Mouse (Mus musculus) v-Abl transformed pro-B cells (cell line): ENCODE data around the gene Zfp950.
"Not testable (repeated sequence)": the region's sequence is repeated elsewhere in the genome, so short reads cannot be mapped to it uniquely, and the experiment has no call there.

ENCODE experiments used
- in situ Hi-C, 2 experiments: fragments of 400-800 bp; cut with MboI; formaldehyde crosslinking; loops; one replicate each; pipeline ENCODE4 v1.15.1; 2025; ENCODE audit not compliant: unreplicated experiment in 2 of 2

Gene Zfp950

DNA sequence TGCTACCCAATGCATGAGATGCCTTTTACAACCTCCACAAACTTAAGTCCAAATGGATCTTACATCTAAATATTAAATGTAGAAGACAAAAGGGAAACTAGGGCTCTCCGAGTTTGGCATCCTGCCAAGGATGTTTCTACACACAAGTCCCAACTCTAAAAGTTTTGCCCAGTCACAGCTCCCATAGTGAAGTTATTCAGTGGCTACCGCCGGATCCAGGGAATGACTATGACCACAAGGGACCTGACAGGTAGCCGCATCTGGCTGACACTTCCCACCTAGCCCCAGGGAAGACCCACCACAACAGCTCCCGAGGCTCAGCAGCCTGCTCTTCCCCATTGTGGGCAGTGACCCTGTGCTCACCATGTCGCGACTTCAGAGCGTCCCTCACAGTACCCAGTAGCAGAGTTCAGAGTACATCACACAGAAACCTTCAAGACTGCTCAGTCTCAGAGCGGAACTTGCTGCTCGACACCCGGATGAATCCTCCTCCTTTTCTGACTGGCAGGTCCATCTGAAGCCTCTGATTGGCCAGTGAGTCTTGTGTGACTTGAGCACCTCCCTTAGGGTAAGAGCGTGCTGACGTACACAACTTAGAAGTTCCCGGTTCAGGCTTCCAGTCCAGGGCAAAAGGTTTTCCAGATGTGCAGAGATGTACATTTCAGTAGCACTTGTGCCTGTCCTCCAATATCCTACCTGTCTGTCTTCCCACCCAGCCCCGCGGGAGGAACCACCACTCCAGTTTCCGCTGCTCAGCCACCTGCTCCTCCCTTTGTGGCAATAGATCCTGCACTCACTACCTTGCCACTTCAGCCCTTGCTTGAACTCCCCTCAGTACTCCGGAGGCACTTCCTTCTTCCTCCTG, at the start of gene Zfp950:
TSS of gene Zfp950 (minus strand) at position 499 of the 865 bp plus-strand sequence.
- in situ Hi-C loops = no loop called here

DNA sequence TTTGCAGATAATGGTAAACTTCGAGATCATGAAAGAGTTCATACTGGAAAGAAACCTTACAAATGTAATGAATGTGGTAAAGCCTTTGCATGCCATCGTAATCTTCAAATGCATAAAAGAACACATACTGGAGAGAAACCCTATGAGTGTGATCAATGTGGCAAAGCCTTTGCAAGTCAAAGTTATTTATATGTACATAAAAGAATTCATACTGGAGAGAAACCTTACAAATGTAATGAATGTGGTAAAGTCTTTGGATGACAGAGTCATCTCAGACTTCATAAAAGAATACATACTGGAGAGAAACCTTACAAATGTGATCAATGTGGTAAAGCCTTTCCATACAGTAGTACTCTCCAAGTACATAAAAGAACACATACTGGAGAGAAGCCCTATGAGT, 43.0 kb upstream of the Zfp950 start, which contains the start of gene Gm6020:
TSS of gene Gm6020 (plus strand) at position 301 of the 400 bp plus-strand sequence.
- in situ Hi-C loops = not testable (repeated sequence)

DNA sequence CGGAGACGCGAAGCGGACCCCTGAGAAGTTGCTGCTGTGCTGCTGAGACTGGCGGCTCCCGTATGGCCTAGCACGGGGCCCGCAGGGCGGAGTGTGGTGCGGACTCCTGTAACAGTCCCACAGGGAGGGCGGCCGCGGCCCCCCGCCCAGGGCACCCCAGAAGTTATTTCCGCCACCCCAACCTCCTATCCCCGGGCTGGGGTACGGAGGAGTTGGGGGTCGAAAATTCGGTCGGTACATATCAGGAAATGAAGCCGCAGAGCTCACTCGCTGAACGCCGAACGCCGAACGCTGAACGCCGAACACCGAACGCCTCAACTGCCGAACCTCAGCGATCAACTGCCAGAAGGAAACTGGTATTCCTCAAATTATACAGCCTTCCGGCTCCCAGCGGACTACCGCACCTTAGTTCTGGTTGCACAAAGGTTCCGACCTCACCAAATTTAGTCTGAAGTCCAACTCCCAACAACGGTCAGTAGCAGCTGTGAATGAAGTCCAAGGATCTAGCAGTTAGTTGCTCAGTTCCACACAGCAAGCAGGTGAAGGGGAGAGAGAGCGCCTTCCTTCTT, 35.2 kb upstream of the Zfp950 start, which contains the start of gene Gm7102:
TSS of gene Gm7102 (minus strand) at position 554 of the 569 bp plus-strand sequence.
- in situ Hi-C loops = no loop called here

DNA sequence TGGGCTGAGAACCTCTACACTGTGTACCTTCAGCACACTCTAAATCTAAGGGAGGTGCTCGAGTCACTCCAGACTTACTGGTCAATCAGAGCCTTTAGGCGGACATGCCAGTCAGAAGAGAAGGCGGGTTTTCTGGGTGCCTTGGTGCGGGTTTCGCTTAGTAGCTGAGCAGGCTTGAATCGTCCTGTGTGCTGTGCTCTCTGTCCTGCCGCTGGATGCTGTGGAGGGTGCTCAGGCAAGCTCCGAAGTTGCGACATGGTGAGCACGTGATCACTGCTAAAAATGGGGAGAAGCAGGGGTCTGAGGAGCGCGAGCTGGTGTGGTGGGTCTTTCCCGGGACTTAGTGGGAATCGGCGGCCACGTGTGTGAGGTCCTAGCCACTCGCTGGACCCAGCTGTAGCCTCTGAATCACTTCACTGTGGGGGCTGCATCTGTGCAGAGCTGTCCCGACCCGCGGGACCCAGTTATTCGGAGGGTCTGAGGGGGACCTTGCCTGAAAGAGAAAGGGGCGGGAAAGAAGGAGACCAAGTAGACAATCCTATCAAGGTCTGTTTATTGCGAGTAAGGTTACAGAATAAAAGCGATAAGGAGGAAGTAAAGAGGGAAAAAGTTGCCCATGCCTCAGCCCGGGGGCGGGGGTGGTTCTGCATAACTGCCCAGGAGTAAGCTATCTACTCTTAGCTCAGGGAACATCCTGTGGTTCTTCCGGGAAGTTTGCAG, 11.2 kb upstream of the Zfp950 start:
- in situ Hi-C loops = no loop called here

DNA sequence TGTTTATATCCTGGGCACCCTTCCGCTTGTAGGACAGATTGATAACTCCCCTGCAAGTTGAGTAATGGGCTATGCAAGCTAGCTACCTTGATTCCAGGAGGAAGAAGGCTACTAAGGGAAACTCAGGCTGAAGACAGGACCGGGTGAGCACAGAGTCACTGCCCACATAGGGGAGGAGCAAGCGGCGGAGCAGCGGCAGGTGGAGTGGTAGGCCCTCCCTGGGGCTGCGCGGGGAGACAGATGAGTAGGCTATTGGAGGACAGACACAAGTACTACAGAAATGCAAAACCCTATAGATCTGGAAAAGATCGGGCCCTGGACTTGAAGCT, 10.7 kb upstream of the Zfp950 start:
- in situ Hi-C loops = no loop called here

DNA sequence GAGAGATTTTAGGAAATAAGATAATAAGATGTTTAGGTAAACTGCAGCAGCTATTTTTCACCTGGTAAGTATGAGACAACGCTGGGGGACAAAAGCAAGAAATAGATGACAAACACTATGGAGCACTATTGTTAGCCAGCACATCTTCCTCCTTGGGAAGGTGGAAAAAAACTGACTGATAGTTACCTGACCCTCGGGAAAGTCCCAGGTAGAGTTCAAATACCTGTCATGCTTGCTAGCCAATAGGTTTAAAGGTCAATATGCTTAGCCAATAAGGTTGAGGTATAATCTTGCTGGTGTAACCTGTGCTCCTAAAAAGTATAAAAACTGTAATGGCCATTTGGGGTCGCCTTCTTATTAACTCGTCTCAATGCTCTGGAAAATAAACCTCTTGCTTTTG, 659 bp upstream of the Zfp950 start:
- in situ Hi-C loops = no loop called here

DNA sequence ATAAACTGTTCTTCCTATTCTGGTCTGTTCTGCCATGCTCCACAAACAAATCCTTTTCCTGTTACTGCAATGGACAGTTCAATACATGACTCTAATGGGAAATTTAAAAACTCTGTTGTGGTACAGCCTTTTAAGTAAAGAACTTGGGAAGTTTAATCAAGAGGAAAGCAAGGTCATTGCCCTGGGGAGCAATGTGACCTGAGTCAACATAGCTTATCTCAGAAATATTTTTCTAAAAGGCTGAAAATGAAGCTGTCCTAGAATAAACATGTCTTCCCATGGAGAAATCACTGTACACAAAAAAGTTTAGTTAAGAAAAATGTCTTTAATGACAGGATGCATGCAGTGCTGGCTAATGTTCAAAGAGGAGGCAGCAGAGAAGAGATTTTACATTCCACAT, 2.0 kb downstream of the Zfp950 start:
- in situ Hi-C loops = no loop called here

DNA sequence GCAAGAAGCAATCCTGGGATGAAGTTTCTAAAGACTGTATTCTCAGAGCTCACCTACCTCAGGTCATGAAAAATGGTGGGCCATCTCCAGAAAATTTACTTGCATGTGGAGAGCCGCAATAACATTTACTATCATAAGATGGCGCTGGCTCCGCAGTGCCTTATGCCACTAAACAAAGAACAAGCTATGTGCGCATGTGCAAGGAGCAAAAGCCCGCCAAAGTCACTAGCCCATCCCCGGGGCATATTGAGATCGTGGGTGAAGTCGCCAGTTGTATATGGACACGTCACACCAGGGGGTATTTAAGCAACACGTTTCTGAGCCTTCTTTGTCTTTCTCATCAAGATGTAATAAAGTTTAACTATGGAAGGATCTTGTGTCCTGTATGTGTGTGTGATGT, 9.5 kb downstream of the Zfp950 start:
- in situ Hi-C loops = no loop called here

DNA sequence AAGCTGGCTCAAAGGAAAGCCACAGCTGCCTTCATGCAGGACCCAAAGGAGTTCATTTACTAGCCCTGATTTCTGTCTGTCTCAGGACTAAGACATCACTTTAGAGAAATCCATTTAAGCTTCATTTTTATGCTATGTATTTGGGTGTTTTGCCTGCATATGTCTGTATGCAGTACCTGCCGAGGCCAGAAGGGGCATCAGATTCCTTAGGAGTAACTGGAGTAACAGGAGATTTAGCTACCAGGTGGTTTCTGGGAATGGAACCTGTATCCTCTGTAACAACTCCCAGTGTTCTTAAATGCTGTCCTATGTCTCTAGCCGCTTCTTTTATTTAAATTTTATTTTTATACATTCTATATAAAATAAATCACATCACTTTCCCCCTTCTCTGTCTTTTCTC, 30.5 kb downstream of the Zfp950 start:
- in situ Hi-C loops = no loop called here

DNA sequence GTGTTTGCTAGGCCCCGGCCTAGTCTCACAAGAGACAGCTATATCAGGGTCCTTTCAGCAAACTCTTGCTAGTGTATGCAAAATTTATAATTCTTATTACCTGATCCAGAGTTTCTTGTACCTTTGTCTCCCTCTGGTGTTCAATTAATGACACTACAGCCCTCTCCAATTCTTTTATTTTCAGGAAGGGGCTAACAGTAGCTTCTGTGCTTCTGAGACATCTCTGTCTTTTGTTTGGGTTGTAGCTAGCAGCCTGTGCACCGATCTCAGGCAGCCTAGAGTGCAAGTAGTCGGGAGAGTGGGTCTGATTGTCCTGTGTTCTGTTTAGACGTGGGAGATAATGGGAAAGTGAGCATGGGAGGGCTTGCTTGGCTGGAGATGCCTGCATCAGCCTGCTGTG, 42.9 kb downstream of the Zfp950 start:
- in situ Hi-C loops = loop anchor here in 1 of 2 experiments (5.0 kb wide), 1 partner anchor 365 kb away; no protein-coding TSS in a partner anchor

DNA sequence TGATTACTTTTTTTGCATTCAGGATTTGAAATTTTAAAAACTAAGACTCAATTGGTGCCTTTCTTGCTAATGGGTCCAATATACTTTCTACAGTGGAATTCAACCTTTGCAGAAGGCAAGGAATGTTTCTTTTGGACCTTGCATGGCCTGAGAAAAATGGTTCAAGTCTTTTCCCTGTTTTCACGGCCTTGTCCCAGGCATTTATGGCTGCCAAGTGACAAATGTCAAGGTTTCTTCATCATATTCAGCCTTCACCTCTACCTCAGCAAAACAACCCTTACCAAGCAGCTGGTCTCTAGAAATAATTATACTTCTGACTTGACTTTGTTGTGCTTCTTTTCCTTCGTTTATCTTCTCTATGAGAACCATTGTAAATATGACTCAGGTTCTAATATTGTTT, 43.9 kb downstream of the Zfp950 start:
- in situ Hi-C loops = loop anchor here in 1 of 2 experiments (5.0 kb wide), 1 partner anchor 364 kb away; no protein-coding TSS in a partner anchor

DNA sequence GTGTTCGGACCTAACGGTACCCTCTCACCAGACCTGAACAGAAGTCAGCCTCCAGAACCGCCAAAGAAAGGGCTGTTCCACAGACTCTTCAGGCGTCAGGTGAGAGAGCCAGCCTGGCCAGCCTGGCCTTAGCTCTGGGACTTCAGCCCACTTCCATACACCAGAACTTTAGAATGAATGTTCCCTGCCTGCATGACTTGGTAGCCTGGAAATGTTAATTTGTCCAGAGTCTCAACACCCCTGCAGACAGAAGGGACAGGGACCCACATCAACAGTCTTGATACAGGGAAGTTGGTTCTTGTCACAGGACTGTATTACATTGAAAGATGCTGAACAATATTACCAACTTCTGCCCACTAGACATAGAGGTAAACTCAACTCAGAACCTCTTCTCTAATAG, 50.1 kb downstream of the Zfp950 start:
- in situ Hi-C loops = loop anchor here in 1 of 2 experiments (5.0 kb wide), 1 partner anchor 358 kb away; no protein-coding TSS in a partner anchor

DNA sequence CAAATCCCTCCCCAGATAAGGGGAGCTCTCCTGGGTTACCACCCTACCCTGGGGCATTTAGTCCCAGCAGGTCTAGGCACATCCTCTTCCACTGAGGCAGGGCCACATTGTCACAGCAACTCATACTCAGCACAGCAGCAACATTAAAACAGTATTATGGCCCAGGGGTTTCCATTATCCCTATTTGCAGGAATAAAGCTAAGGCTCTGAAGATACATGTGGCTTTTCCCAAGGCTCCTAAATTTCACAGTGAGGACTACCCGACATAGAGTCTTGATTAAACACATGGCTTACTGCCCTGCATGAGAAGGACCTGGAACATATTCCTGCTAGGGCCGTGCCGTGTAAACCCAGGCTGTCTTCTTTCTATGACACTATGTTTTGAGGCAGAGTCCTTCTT, 51.6 kb downstream of the Zfp950 start:
- in situ Hi-C loops = loop anchor here (5.0 kb wide), 2 partner anchors 202 to 252 kb away; partner anchors contain the start of gene Grk5 (in 2 of the 2)

DNA sequence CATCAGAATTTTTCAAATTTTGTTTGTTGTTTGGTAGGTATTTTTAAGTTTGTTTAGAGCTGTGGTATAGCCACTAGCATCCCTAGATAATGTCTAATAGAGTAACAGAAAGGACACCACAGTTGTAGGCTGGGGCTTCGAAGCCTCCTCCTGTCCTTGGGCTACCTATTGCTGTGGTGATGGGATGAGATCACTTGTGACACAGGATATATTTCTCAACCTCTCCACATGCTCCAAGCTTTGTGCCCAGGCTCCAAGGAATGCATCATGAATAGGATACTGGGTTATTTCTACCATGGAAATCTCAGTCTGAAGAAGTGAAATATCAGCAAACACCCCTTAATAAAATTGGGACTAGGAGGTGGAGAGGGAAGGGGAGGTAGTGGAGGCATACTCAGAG, 52.9 kb downstream of the Zfp950 start:
- in situ Hi-C loops = loop anchor here (5.0 kb wide), 2 partner anchors 200 to 250 kb away; partner anchors contain the start of gene Grk5 (in 2 of the 2)

DNA sequence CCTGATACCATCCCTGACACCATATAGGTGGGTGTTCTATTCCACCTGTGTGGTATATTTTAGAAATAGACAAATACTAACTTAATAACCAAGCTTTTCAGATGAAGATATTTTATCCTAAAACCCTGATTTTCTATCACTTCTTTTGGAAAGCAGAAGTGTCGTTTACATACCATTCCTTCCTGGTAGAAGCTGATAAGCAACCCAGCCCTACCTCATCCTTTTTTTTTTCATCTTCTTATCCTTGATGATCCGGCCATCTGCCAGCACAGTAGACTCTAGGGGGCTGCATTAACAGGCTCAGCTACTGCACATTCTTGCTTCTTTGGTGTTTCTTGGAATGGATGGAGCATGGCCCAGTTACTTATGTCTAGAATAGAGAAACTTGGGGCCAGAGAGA, 55.4 kb downstream of the Zfp950 start:
- in situ Hi-C loops = loop anchor here (5.0 kb wide), 2 partner anchors 198 to 248 kb away; partner anchors contain the start of gene Grk5 (in 2 of the 2)

DNA sequence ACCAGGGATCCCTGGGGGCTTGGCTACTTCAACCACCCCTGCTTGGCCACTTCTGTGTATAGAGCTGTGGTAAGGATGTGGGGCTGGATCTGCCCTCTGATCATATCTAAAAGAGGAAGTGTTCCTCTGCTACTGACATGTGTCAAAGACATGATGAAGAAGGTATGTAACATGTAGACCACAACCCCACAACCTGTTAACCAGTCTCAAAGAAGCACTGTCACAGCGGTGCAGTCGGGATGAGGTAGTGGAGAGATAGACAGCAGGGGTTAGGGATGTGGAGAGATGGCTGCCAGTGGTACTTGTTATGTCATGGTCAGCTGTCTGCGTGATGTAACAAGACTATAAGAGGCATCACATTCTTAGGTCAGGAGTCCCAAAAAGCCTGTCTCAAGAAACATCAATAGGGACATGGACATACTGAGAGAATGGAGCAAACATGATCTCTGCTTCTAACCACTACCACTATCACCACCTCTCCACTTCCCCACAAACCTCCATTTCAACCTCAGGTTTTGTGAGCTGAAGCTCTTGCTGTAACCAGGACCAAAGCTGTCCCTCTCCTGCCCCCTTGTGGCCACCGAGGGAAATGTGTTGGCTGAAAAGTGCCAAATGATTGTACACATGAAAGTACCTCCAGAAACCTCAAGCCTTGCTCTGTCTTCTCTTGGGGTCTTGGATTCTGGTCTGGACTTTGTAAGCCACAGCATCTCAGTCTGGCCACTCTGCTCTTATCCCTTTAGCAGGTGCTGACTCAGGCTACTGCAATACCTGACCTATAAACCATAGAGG, 56.3 kb downstream of the Zfp950 start:
- in situ Hi-C loops = no loop called here

DNA sequence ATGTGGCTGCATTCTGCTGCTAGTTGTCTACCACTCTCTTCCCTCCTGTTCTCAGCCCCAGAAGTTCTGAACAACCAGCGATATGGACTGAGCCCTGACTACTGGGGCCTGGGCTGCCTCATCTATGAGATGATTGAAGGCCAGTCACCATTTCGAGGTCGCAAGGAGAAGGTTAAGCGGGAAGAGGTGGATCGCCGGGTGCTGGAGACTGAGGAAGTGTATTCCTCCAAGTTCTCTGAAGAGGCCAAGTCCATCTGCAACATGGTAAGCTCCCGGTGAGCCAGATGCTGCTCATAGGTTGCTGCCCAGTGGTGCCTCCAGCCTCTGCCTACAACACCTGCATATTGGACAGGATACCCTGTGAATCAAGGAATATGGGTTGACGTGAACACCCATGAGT, 57.6 kb downstream of the Zfp950 start:
- in situ Hi-C loops = no loop called here

DNA sequence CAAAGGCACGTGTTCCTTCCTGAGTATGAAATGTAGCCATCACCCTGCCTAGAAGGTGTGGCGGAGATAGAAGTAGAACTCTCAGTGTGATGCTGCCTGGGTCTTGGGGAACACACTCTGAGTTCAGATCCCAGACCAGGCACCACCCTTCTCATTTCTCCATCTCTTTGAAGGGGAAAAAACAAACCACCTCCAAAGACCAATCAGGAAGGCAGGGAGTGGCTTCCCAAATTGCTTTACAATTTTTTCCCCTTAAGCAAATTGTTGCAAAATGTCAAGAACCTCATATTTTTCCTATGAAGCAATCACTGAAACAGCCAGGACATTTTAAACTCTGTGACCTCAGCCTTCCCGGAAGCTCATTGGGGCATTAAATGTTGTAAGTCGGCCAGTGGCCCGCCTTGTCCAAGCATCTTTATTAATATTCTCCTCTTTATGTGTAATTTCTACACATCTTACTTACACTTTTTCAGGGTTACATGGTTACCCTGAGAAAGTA, 60.3 kb downstream of the Zfp950 start:
- in situ Hi-C loops = no loop called here

DNA sequence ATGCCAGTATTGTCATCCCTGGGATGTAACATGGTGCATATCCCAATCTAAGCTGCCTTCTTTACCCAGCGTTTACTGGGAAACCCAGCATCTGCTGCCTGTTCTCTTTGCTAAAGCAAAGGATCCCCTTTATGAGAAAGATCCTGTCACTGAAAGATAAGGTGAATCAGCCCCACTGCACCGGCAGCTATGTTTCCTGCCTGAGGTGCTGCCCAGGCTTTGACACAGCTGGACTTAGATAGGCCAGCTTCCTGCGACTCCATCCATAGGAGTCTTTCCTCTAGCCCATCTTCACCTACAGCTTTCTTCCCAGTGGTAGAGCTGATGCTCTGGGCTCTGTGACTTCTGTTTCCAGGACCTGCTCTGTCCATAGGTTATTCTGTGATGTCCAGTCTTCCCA, 62.0 kb downstream of the Zfp950 start:
- in situ Hi-C loops = no loop called here

DNA sequence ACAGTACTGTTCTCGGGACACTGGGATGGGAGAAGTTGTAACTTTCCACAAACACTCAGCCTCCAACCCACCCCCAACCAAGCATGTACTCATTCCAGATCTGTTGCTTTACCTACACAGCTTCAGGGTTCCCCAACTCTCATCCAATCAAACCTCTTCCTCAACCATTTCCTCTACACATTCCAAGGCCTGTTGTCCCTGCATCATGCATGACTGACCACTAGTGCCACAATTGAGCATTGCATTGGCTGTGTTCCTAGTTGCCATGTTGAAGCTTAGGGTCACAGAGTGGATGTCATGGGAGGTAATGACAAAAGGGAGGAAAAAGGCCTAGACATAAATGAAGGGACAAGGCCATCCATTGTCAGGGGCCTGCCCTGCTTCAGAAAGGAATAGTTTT, 75.6 kb downstream of the Zfp950 start:
- in situ Hi-C loops = no loop called here
